Mouse (Mus musculus) kidney, adult 18-20 months (tissue): ENCODE results near the gene Trp53tg5.

Experiments
- DNase-seq: peaks from one replicate; pipeline ENCODE4 v3.0.0; 2021

Trp53tg5 gene

DNA sequence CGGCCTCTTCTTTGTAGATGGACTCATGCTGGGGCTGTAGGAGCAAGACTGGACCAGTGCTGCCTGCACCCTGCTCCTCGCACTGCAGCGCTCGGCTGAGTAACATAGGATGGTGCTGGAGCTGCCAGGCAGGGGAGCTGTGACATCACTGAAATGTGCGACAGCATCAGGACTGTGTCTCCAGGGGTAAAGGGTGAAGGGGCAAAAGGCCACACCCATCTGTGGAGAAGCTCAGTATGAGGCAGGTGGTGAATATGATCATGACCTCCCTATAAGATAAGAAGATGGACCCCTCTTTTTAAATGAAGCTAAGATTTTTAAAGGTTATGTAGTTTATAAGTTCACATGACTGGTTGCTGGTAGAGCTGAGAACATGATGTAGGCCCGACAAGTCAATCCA is at the start of gene Trp53tg5:
Gene Trp53tg5 (minus strand): TSS at position 101 of the 400 bp plus-strand sequence.
- DNase-seq, result no peak

DNA sequence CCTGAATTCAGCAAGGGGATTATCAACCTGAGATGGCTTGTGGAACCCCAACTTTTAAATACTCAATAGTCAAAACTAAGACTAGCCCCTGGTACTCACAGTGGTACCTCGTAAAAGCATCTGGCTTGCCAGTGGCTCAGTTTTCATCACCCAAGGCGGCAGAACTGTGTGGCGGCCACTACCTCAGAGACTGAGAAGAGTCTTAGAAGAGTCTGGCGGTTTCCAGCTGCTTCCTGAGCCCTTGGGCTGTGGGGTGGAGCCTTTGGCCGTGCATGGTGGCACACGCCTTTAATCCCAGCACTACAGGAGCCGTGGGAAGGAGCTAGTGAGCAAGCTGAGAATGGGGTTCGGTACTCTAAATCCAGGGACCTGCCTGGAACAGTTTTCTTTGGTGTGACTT is 48.8 kb upstream of the Trp53tg5 start:
- DNase-seq, result no peak

DNA sequence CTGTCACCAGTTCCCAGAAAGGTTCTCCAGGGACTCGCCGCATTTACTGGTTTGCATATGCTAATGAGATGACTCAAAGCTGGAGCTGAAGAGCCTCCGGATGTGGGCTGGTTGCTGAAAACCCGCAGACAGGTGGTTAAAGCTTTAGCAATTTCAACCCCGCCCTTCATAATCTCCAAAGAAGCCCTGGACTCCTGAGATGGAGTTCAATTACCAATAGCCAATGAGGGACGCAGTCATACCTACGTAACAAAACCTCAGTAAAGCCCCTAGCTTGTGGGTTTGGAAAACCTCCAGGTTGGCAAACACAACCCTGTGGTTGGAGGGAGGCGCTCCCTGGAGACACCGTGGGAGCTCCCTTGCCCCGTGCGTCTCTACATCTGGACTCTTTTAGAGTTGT is 48.3 kb upstream of the Trp53tg5 start:
- no peak for DNase-seq

DNA sequence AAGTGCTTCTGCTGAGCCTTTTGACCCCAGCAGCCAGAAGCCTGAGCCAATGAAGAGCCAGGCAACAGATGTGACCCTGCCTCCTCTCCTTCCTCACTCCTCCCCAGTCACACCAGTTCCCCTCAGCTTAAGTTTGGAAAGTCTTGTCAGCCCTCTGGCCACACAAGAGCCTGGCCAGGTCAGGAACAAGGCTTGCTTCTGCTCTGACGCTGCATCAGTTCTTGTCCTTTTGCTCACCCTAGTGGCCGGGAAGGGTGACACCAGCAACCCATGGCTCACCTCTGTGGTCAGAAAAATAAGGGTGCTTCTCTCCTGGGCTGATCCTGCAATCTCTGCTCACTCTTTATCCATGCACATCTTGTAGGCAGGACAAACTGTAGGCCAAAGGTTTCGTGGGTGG is 47.3 kb upstream of the Trp53tg5 start:
- DNase-seq, result peak; percentile 72

DNA sequence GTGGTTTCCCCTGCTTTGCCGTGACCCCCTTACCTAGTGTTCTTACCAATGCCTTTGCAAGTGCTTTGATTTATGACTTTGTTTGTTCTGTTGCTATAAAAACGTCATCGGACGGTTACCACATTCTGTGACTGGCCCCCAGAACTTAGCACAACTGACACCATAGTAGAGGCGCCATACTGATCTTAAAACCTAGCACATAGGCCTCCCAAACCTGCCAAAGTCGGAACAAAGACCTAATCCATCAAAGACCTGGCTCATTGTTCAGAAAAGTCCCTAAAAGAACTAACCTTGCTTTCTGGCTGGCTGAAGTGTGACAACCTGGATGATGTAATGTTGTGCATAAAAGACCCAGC is 45.6 kb upstream of the Trp53tg5 start:
- DNase-seq, result no peak

DNA sequence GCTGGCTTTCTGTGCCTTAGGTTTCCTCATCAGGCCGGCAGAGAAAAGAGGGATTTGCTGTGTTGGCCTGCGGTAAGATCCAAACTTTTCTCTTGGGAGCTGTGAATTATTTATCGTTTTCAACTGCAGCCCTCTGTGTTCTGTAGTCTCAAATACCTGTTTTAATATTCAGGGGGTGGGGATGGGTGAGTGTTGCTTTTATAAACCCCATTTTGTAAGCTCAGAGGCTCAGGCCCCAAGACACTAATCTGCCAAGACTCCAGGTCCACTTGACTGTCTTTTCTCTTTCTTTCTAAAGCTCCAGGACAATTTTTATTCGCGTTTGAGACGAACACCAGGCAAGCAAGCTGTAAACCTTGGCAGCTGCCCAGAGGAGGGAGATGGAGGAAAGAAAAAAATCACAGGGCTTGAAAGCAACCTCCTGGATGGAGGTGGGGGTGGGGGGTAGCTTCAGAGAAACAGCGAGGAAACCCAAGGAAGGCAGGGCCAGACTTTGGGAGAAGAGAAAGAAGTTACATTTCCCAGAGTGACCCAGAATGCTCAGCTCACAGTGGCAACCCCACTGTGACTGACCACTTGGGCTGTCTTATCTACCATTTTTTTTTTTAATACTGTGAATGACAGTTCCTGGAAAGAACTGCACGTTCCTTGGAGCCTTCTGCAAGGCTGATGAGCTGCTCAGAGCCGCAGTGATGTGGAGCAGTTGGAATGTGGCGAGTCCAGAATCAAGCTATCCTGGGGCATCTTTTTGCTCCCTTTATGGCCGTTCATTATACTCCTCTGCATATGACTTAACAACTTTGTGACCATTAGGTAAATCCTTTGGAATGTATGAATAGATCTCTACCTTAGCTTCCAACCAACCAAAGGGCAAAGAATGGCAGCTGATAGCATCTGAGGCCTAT is 45.0 kb upstream of the Trp53tg5 start:
- no peak for DNase-seq

DNA sequence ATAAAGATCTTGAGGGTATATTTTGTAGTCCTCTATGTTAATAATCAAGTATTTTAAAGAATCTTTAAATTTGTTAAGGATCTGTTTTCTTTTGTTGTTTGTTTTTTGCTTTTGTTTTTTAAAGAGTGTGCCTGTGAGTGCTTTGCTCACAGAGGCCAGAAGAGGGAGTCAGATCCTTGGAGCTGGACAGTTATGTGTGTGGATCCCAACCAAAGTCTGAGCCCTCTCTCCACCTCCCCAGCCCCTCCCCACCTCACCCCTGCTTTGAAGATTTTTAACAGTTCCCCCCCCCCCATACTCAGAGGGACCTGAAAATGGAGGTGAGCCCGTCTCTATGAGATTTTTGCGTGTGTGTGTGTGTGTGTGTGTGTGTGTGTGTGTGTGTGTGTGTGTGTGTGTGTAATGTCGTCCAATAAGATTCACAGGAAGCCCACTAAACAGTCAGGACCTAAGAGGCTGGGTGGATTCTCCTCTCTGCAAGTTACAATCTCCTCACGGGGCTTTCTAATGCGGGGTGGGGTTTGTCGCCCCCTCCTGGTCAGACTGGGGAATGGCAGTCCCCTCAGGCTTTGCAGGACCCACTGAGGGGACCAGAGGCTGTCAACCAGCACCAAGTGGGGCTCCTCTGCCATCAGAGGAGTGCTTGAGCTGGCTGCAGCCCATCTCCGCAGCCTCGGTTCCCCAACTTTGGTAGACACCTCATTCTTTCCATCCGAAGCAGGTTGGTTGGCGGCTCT is 44.1 kb upstream of the Trp53tg5 start:
- peak; percentile 72 for DNase-seq

DNA sequence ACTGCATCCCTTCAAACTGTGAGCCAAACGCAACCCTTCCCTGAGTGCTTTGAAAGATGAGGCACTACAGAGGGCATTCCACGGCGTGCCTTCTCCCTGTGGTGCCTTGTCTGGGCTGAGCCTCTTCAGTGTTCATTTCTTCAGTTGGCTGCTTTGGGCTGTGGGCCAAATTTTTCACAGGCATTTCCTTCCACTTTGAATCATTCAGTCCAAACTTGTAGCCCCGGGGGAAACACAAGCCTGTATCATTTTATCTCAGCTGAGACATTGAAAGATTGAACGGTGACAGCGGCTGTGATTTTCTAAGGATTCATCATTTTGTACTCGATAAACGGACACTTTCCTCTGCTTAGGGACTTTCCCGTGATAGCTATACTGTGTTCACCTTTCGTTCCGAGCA is 43.1 kb upstream of the Trp53tg5 start:
- DNase-seq, result no peak

DNA sequence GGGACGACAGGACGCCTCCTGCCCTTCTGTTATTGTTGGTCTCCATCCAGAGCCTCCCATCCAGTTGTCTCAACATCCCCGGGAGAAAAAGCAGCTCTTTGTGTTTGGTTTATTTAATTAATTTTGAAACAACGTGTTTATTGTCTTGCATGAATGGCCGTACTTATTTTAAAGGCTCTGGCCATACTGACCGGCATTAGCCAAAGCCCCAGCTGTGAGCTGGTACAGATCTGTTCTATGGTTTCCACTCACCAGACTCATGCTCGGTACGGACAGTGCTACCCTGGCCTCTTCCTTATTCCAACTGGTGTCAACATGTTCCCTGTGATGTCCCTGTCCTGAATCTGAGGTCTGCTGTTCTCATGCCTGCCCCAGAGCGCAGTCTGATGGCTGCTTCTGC is 42.4 kb upstream of the Trp53tg5 start:
- DNase-seq, result no peak

DNA sequence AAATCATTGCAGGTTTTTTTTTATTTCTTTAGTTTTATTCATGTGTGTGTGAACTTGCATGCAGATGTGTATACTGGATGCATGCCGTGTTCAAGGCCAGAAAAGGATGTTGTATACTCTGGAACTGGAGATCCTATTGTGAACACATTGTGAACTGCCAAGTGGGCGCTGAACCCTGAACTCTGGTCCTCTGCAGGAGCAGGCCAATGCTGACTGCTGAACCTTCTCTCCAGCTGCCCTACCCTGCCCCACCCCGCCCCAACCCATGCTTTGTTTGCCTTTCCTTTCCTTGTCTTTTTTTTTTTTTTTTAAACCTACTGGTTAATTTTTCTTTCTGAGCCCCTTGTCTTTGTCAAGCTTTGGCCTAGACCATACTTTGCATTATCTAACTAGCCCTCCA is 41.4 kb upstream of the Trp53tg5 start:
- DNase-seq, result no peak

DNA sequence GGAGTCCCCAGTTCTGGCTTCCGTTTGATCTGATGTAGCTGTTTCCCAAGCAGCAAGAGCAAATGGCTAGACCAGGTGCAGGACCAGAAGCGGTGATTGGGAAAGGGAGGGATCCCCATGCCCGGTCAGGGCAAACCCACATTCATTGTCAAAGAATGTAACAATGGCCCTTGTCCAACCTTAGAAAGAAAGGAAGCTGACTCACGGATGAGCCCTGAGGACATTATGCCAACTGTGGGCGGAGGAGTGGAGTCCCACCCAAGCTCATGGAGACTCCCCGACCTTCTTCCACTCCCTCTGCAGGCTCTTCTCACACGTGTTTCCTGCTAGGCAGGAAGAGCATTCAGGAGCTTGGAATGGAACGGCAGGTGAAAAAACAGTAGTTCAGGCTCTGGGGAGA is 39.9 kb upstream of the Trp53tg5 start:
- no peak for DNase-seq

DNA sequence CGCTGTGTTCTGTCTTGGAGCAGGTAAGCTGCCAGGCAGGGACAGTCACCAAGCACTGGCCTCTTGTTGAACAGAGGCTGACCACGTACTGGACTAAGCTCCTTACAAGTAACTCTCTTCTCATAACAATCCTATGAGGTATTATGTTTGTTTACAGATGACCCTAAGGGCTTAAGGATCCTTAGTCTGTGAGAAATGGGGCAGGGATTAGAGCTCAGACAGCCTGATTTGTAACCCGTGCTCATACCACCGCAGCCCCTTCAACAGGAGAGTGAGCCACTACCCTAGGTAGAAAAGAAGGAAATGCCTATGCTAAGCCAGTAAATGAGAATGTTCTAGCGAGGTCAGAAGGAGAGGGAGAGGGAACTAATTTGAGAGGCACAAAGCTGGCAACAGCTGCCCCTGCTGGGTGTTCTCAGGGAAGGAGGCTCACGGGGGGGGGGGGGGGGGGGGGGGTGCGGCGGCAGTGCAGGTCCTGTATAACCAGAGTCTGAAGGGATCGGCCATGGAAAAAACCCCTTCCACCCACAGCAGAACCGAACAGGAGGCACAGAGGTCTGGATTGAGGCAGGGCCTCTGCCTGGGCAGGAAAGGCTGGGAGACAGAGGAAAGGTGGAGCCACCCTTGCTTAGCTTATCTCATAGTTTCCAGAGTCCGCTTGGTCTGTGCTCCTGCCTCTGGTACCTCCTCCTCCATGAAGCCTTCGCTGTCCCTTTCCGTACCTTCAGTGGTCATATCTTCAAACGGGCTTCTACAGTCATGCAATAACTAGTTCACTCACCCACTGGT is 38.8 kb upstream of the Trp53tg5 start:
- DNase-seq, result no peak

DNA sequence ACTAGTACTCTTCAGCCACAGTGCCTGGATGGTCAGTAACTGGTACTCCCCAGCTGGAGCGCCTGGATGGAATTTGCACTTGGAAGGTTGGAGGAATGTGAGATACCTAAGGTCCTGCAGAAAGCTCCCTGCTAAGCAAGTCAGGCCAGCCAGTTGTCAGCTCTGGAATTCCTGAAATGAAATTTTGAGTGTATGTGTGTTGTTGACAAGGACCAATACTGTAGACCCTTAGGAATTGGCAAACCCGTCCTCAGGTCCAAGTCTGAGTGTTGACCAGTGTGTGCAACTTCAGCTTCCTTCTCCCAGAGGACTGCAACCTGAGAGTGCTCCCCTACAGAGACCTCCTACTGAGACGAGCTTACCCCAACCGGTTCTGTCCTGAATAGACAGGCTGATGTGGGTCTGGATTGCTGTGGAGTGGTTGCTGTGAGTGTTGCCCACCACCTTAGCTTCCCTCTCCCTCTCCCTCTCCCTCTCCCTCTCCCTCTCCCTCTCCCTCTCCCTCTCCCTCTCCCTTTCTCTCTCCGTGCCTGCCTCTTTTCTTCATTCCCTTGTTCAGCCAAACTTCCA is 37.2 kb upstream of the Trp53tg5 start:
- DNase-seq, result peak; percentile 69

DNA sequence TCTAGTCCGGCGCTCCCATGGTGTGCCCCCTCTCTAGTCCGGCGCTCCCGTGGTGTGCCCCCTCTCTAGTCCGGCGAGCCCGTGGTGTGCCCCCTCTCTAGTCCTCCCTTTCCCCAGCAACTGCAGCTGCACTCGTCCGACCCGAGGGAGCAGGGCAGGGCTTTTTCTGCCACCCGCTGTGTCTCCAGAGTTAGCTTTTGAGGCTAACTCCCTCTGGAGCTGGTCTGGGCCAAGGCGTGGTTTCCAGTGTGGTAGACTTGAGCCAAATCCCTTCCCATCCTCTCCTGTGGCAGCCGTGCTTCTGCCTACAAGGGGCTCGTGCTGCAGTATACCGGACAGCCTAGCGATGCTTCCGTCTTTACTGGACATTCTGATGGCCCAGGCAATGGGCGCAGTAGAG is 34.3 kb upstream of the Trp53tg5 start:
- no peak for DNase-seq

DNA sequence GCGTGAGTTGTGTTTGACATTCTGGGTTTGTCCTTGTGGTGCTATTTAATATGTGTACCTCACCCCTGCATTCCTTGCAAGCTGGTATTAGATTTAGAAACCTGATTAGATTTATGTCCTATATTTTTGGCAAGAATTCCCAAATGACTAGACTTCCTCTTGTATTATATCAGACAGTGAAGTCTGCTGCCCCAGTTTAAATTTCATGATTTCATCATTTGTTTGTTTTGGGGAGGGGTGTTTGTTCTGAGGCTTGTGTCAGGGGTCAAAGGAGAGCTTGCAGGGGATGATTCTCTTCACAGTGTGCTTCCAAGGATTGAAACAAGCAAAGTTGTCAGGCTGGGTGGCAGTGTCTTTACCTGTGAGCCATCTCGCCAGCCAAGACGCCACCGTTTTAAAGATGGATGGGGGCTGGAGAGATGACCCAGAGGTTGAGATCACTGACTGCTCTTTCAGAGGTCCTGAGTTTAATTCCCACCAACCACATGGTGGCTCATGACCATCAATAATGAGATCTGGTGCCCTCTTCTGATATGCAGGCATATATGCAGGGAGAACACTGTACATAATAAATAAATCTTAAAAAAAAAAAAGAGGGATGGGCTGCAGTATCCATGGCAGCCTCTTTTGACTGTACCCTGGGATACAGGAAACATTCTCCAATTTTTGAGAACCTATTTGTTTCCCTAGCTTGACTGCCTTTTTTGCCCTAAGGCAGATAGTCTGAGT is 32.3 kb upstream of the Trp53tg5 start:
- DNase-seq, result no peak

DNA sequence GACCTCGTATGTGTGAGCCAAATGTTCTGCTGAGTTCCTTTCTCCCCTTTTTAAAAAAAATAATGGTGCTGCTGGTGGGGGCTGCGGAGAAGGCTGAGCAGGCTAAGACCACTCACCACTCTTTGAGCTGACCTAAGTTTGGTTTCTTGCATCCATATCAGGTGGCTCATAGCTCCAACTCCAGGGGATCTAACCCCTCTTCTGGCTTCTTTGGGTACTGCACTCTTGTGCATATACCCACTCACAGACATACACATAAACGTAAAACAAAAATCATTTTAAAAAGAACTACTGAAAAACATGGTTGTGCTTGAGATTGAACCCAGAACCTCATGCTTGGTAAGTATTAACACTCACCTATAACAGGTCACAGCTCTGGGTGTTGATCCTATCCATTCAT is 31.4 kb upstream of the Trp53tg5 start:
- DNase-seq, result no peak

DNA sequence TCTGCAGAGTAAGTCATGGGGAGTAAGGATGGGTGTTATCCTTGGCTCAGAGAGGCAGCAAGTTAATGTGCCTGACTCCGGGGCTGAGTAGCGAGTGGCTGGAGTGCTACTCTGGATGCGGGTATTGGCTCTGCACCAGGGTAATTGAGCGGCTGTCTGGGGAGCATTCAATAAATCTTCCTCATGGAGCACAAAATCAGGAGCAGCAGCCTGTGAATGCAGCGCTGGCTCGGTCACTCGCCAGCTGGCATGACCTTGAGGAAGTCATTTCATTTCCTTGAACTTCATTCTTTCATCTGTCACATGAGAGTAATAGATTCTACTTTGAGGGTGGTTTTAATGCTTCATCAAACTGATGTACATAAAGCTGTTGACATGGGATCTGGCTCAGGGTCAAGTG is 27.0 kb upstream of the Trp53tg5 start:
- peak; percentile 54 for DNase-seq

DNA sequence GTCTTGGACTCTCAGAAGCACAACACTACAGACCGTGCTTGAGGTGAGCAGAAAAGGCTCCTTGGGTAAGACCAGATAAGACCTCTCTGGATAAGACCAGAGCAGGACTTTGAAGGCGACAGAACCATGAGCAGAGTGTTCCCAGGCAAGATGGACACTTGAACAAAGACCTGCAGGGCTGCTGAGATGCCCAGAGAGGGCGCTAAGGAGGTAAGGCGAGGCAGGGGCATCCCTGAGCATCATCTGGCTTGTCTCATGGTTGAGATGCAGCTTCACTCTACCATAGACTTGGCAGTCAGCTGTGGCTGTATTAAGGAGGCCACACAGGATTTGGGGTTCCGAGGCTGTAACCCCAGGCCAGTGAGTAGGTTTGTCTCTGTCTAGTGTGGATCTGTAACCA is 25.8 kb upstream of the Trp53tg5 start:
- no peak for DNase-seq

DNA sequence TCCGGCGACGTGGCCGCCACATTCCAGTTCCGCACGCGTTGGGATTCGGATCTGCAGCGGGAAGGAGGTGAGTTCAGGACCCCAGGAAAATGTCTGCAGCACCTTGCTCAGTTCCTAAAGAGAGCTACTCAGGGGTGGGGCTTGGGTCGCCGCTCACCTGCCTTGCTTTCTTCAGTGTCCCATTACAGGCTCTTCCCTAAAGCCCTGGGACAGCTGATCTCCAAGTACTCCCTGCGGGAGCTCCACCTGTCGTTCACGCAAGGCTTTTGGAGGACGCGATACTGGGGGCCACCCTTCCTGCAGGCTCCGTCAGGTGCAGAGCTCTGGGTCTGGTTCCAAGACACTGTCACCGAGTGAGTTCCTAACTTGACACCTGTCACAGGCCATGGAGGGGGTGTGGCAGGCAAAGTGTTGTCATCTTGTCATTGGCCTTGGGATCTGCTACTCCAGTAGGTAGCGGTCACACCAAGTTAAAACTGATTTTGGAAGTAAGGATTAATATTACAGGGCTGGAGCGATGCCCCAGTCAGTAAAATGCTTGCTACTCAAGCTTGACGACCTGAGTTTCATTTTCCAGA is 24.3 kb upstream of the Trp53tg5 start:
- no peak for DNase-seq

DNA sequence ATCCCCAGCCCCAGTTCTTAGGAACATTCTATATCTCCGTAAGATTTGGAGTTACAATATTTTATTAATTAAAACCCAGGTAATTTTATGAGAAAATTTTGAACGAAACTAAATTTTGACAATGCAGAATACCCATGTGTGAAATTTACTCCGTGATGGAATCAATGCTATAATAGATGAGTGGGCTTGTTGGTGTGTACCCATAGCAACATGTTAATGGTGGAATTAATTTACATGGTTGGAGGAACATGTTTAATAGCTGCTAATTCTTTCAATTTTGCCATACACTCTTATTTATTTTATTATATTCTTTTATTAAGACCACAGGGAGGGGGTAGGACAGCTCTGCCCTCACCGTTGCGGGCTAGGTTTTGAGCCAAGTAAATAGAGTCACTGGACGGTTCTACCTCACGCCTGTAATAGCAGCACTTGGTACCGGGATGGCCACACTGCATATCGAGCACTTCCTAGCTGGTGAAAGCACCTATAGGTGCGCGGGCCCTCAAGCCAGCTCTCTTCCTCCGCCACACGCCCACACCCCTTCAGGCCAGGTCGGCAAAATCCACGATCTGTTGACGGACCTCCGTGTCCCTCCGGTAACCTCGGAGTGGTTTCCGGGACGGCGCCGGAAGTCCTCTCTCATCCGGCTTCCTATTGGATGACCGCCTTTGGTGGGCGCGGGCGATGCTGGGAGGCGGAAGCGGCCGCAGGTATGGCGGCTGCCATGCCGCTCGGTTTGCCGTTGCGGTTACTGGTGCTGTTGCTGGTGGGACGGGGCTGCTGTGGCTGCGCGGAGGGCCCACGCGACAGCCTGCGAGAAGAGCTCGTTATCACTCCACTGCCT is 23.5 kb upstream of the Trp53tg5 start, which contains the start of gene Pigt:
Gene Pigt (plus strand): TSS at position 674 of the 844 bp plus-strand sequence.
- DNase-seq, result peak; percentile 88

DNA sequence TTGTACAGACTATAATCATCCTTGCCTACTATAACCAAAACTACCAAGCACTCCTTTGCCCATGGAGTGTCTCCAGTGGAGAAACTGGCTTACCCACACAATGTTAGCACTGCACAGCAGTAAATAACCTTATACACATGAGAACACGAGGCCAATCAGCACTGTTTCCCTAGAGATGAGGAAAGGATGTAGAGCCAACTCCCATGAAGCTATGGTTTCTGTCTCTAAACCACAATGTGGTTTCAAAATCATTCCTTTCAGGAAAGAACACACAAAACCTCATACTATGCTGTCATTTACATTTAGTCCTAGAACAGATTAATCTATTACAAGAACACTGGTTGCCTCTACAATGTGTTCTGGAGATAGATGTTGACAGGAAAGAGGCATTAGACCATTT is 22.8 kb upstream of the Trp53tg5 start:
- DNase-seq, result no peak
